Mouse (Mus musculus): ENCODE measurements at regions not wholly inside any gene's neighbourhood (a gene's known extent, or its start where the extent isn't known, plus 50 kb on each side); places are given as distances from the start of the nearest gene placed in this dataset.

GRCm38 (mm10) chr13:47778218-47779009 is 482.6 kb upstream of the Id4 start:
- no peak for ATAC-seq (replicated peaks; ENCODE audit: low FRiP score, low read depth)
- Histone ChIP-seq H3K9ac (ENCODE audit: low read depth, low read length) (no peak overlapping the region), H3K4me1 (replicated peaks; ENCODE audit: insufficient read depth, low read length) (no peaks in the 10 kb centered on the region), H3K4me3 (replicated peaks; ENCODE audit: low read depth, low read length) (no peak overlapping the region), H3K27me3 (ENCODE audit: insufficient read depth, low read length) (no peaks in the 10 kb centered on the region), H3K27ac (no peak overlapping the region), H3K4me2 (ENCODE audit: low read length) (no peak overlapping the region), H3K36me3 (ENCODE audit: insufficient read depth, low read length) (no peaks in the 10 kb centered on the region), H3K9me3 (replicated peaks; ENCODE audit: low read length) (no peaks in the 10 kb centered on the region)
- peak; percentile 32 for DNase-seq (ENCODE audit: low spot score)
- WGBS, result 31% methylated on average over 13 of the region's 14 CpGs
- no peak for TF ChIP-seq CTCF (IDR thresholded peaks at IDR 0.05; ENCODE audit: low read depth)

DNA sequence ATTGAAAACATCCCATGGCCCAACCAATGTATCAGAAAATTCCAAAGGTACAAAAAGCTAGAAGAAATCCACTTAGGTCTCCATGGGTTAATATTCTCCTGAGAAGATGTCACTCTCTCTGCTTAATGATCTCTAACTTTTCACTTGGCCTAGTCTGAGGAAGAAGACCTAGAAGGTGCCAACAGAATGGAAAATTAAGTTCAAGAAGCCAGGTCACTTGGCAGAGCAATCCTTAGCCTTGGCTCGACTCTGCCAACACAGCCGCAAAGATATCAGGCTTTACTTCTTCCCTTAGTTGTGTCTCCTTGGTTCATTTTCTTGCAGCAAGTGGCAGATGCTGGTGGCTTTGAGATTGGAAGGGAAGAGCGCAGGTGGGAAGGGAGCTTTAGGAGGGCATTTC is 476.6 kb upstream of the Id4 start:
- no peak overlapping the region for H3K4me3 ChIP-seq (replicated peaks; ENCODE audit: low read depth, low read length)
- no peak overlapping the region for H3K27ac ChIP-seq
- H3K4me2 ChIP-seq (ENCODE audit: low read length), result no peak overlapping the region
- H3K4me1 ChIP-seq (replicated peaks; ENCODE audit: insufficient read depth, low read length), result no peaks in the 10 kb centered on the region
- DNase-seq (ENCODE audit: low spot score), result no peak
- 90% methylated on average over 3 of the region's 3 CpGs for WGBS
- H3K9me3 ChIP-seq (replicated peaks; ENCODE audit: low read length), result no peaks in the 10 kb centered on the region
- ATAC-seq (replicated peaks; ENCODE audit: low FRiP score, low read depth), result no peak
- no peaks in the 10 kb centered on the region for H3K36me3 ChIP-seq (ENCODE audit: insufficient read depth, low read length)
- TF ChIP-seq CTCF (IDR thresholded peaks at IDR 0.05; ENCODE audit: low read depth), result no peak
- H3K9ac ChIP-seq (ENCODE audit: low read depth, low read length), result no peak overlapping the region
- H3K27me3 ChIP-seq (ENCODE audit: insufficient read depth, low read length), result no peaks in the 10 kb centered on the region

DNA sequence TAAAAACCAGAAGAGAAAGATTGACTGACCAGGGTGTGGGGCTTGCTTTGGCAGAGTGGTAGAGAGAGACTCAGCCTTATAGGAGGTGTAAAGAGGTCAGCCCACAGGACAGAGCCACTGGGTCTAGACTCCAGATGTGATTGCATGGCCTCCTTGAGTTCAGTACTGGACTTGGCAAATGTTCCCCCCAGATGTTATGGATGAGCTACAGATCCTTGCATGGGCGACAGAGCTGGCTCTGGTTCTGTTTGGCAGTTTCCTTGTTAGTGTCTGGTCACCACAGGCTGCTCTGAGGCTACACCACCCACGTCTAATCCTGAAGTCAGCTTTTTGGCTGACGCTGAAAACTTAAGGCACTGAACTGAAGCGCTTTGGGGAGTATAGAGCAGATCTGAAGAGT is 463.2 kb upstream of the Id4 start:
- H3K4me1 ChIP-seq (replicated peaks; ENCODE audit: insufficient read depth, low read length), result no peaks in the 10 kb centered on the region
- no peak for ATAC-seq (replicated peaks; ENCODE audit: low FRiP score, low read depth)
- no peaks in the 10 kb centered on the region for H3K9me3 ChIP-seq (replicated peaks; ENCODE audit: low read length)
- no peak for TF ChIP-seq CTCF (IDR thresholded peaks at IDR 0.05; ENCODE audit: low read depth)
- H3K9ac ChIP-seq (ENCODE audit: low read depth, low read length), result no peak overlapping the region
- 69% methylated on average over 4 of the region's 4 CpGs for WGBS
- H3K27ac ChIP-seq, result no peak overlapping the region
- DNase-seq (ENCODE audit: low spot score), result no peak
- H3K27me3 ChIP-seq (ENCODE audit: insufficient read depth, low read length), result no peaks in the 10 kb centered on the region
- H3K4me2 ChIP-seq (ENCODE audit: low read length), result no peak overlapping the region
- H3K4me3 ChIP-seq (replicated peaks; ENCODE audit: low read depth, low read length), result no peak overlapping the region
- H3K36me3 ChIP-seq (ENCODE audit: insufficient read depth, low read length), result no peaks in the 10 kb centered on the region

DNA sequence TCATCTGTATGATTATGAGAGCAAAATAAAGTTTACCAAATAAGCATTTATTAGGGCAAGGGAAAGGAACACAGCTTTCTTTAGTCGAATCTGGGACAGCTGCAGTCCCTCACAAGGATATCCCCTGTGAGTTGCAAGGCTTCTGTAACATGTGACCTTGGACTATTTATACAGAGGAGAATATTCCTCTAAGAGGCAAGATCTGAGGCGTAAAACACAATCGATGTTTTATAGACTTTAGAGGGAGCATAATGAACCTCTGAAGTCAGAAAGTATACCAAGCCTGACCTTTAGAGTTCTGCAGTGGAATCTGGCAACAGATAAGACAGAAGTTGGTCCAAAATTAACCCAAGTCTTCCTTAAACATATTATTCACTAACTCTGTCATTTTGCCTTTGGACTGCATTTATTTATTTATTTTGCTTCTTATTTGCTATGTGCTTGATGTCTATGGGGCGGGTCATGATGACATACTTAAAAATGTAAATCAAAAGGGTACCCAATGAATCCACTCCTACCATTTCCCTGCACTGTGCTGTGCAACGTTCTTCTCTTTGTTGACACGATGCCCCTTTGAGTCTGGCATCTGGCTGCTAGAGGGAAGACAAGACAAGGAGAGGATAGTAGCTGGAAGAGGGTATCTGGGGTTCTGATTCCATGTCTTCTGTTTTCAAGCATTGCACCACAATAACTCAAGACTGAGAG is 449.2 kb upstream of the Id4 start:
- no peak for ATAC-seq (replicated peaks; ENCODE audit: low FRiP score, low read depth)
- 60% methylated on average over 6 of the region's 6 CpGs for WGBS
- no peaks in the 10 kb centered on the region for H3K9me3 ChIP-seq (replicated peaks; ENCODE audit: low read length)

GRCm38 (mm10) chr13:47818924-47819564 is 442.0 kb upstream of the Id4 start:
- H3K9me3 ChIP-seq (replicated peaks; ENCODE audit: low read length), result no peaks in the 10 kb centered on the region
- no peak overlapping the region for H3K9ac ChIP-seq (ENCODE audit: low read depth, low read length)
- TF ChIP-seq CTCF (IDR thresholded peaks at IDR 0.05; ENCODE audit: low read depth), result no peak
- ATAC-seq (replicated peaks; ENCODE audit: low FRiP score, low read depth), result no peak
- H3K27ac ChIP-seq, result no peak overlapping the region
- WGBS, result 59% methylated on average over 9 of the region's 9 CpGs
- peak; percentile 24 for DNase-seq (ENCODE audit: low spot score)
- no peaks in the 10 kb centered on the region for H3K4me1 ChIP-seq (replicated peaks; ENCODE audit: insufficient read depth, low read length)
- no peaks in the 10 kb centered on the region for H3K36me3 ChIP-seq (ENCODE audit: insufficient read depth, low read length)
- no peak overlapping the region for H3K4me3 ChIP-seq (replicated peaks; ENCODE audit: low read depth, low read length)
- no peaks in the 10 kb centered on the region for H3K27me3 ChIP-seq (ENCODE audit: insufficient read depth, low read length)
- H3K4me2 ChIP-seq (ENCODE audit: low read length), result no peak overlapping the region

More for the DNA sequence above, 449.2 kb upstream of the Id4 start:
- Histone ChIP-seq H3K27me3 (ENCODE audit: insufficient read depth, low read length) (no peaks in the 10 kb centered on the region), H3K4me1 (replicated peaks; ENCODE audit: insufficient read depth, low read length) (no peaks in the 10 kb centered on the region), H3K27ac (no peak overlapping the region), H3K9ac (ENCODE audit: low read depth, low read length) (no peak overlapping the region), H3K4me2 (ENCODE audit: low read length) (no peak overlapping the region), H3K36me3 (ENCODE audit: insufficient read depth, low read length) (no peaks in the 10 kb centered on the region), H3K4me3 (replicated peaks; ENCODE audit: low read depth, low read length) (no peak overlapping the region)
- DNase-seq (ENCODE audit: low spot score), result peak; percentile 83
- no peak for TF ChIP-seq CTCF (IDR thresholded peaks at IDR 0.05; ENCODE audit: low read depth)

DNA sequence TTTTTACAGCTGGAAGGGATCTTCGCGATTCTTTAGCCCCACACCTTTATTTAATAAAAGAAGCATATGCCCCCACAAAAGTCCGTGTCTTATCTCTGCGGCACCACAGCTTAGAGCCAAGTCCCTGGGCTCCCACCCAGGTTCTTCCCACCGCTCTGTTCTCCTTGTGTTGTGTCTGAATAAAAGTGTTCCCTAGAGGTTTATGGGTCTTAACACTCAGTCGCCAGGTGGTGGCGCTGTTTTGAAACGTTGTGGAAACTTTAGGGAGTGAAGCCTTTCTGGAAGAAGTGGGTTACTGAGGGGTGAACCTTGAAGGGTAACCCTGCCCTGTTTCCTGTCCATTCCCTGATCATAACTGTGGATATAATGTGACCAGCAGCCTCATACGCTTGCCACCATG is 424.5 kb upstream of the Id4 start:
- ATAC-seq (replicated peaks; ENCODE audit: low FRiP score, low read depth), result no peak

More for the DNA sequence above, 424.5 kb upstream of the Id4 start:
- DNase-seq (ENCODE audit: low spot score), result peak; percentile 47
- Histone ChIP-seq H3K27ac (no peak overlapping the region), H3K4me2 (ENCODE audit: low read length) (no peak overlapping the region), H3K27me3 (ENCODE audit: insufficient read depth, low read length) (no peaks in the 10 kb centered on the region), H3K9ac (ENCODE audit: low read depth, low read length) (no peak overlapping the region), H3K4me1 (replicated peaks; ENCODE audit: insufficient read depth, low read length) (no peaks in the 10 kb centered on the region), H3K9me3 (replicated peaks; ENCODE audit: low read length) (no peaks in the 10 kb centered on the region), H3K4me3 (replicated peaks; ENCODE audit: low read depth, low read length) (no peak overlapping the region), H3K36me3 (ENCODE audit: insufficient read depth, low read length) (no peaks in the 10 kb centered on the region)
- WGBS, result 46% methylated on average over 9 of the region's 9 CpGs
- TF ChIP-seq CTCF (IDR thresholded peaks at IDR 0.05; ENCODE audit: low read depth), result peak; percentile 57
